Mouse (Mus musculus): ENCODE results near the gene Bnipl. TPM values are rescaled to one million over a fixed set of nuclear protein-coding genes. Genes with fewer than 3 reads are reported as not detected.

The Bnipl gene
- total RNA-seq, 1 experiment from 2014 or later: not detected

DNA sequence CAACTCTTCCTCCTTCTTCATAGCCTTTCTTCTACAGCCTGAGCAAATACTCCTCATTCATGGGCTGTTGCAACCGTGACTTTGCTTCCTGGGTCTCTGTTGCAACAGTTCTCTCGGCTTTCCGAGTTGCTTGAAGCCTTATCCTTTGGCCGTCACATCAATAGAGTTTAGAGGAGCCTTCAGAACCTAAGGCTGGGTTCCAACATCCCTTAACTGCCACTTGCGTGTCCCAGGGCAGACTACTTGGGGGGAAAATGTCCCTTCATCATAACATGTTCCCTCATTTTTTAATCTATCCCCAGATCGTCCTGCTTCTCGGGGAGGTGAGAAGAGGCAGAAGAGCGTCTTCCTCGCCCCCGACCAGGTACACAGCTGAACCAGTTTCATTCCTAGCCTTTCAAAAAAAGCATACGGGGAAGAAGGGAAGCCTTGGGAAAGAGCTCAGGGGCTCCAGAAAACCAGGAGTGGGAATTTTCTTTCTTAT is 31.4 kb upstream of the Bnipl start:
- ATAC-seq (ENCODE audit: extremely low read depth, insufficient number of reproducible peaks, low FRiP score, poor library complexity, severe bottlenecking): peak; percentile 50

DNA sequence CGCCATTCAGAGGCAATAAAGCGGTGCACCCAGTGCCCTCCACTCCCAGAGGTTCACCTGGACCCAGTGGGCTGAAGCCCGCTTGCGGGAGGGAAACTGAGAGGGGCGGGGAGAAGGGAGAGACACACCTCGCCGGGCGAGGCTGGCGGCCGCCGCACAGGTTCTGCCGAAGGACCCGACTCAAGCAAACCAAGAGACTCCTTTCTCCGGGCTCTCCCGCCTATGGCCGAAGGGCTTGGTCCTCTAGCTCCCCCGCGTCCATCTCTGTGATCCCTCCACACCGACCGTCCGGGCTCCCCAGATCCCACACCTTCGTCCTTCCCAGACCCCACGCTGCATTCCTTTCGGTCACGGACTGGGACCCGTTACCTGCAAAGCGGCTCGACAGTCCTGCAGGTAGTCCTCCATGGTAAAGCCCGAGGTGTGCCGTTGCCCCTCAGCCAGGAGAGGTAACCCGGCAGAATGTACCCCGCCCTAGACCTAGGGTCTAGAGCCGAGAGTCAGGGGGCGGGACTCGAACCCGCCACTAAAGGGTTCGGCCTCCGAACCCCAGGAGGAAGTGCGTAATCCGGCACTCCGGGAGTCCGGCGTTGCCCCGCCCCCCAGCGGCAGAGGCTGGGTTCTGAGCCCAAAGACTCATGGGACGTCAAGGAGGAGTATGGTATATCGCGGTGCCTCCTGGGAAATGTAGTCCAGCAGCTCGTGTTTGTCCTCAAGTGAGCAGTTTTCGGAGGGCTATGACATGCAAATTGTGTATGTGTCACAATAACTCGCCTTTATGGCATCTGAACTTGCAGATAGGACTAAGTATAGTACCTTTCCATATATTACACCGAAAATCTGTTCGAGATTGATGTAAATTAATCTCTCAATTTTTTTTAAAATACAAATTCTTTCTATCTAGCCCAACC is 30.5 kb upstream of the Bnipl start, which contains the start of the genes Mindy1 and Prune1:
Gene Mindy1, plus strand, starts transcription at position 130 of the 911 bp plus-strand sequence.
Gene Prune1, minus strand, starts transcription at position 861 of the 911 bp plus-strand sequence.
- peak; percentile 95 for ATAC-seq (ENCODE audit: extremely low read depth, insufficient number of reproducible peaks, low FRiP score, poor library complexity, severe bottlenecking)

DNA sequence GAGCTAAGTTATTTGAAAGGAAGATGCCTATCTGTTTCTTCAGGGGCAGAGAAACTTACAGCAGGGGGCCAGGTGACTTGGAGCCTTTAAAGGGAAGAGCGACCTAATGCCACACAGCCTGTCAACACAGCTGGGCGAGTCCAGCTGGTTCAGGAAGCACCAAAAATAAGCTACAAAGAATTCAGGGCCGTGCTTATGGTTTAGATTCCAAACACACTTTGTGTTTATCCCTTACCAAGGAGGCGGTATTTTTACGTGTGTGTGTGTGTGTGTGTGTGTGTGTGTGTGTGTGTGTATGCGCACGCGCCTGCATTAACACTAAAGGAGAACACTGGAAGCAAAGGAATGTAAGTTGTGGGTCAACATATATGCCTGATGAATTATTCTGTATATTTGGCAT is 29.8 kb upstream of the Bnipl start:
- no peak for ATAC-seq (ENCODE audit: extremely low read depth, insufficient number of reproducible peaks, low FRiP score, poor library complexity, severe bottlenecking)

- no peak for ATAC-seq (ENCODE audit: extremely low read depth, insufficient number of reproducible peaks, low FRiP score, poor library complexity, severe bottlenecking)
These were observed 26.2 kb upstream of the Bnipl start for GRCm38 (mm10) chr3:95277149-95277551.

DNA sequence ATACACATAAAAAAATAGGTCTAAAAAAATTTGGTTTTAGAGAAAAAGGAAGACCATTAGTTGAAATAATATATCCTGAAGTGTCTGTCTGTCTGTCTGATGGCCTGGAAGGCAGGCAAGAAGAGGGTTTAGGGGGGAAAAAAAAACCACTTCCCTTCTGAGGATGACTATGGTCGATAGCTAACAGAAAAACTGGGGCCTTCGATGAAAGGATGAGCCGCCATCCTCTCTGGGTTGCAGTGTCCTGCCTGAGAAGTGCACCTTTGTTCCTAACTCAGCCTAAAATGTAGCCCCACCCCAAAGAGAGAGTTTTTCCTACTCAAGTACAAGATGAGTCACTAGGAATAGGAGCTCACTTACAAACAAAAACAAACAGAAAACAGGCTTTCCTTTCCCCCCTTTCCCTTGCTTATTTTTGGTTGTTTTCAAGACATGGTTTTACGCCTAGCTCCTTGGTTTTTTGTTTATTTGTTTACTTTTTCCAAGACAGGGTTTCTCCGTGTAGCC is 25.5 kb upstream of the Bnipl start:
- ATAC-seq (ENCODE audit: extremely low read depth, insufficient number of reproducible peaks, low FRiP score, poor library complexity, severe bottlenecking): no peak

- ATAC-seq (ENCODE audit: extremely low read depth, insufficient number of reproducible peaks, low FRiP score, poor library complexity, severe bottlenecking): no peak
These were observed 24.2 kb upstream of the Bnipl start for GRCm38 (mm10) chr3:95275161-95275560.

DNA sequence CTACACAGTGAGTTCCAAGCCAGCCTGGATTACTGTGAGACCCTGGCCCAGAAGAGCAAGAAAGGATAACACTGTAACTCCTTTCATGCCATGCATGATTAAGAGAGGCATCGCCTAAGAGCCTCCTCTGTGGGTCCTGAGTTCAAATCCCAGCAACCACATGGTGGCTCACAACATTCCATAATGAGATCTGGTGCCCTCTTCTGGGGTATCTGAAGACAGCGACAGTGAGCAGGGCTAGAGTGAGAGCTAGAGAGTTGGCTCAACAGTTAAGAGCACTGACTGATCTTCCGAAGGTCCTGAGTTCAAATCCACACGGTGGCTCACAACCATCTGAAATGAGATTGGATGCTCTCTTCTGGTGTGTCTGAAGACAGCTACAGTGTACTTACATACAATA is 23.5 kb upstream of the Bnipl start:
- ATAC-seq (ENCODE audit: extremely low read depth, insufficient number of reproducible peaks, low FRiP score, poor library complexity, severe bottlenecking): no peak

- no peak for ATAC-seq (ENCODE audit: extremely low read depth, insufficient number of reproducible peaks, low FRiP score, poor library complexity, severe bottlenecking)
These were observed 22.5 kb upstream of the Bnipl start for GRCm38 (mm10) chr3:95273471-95273870.

GRCm38 (mm10) chr3:95270766-95271364 is 19.9 kb upstream of the Bnipl start:
- no peak for ATAC-seq (ENCODE audit: extremely low read depth, insufficient number of reproducible peaks, low FRiP score, poor library complexity, severe bottlenecking)

DNA sequence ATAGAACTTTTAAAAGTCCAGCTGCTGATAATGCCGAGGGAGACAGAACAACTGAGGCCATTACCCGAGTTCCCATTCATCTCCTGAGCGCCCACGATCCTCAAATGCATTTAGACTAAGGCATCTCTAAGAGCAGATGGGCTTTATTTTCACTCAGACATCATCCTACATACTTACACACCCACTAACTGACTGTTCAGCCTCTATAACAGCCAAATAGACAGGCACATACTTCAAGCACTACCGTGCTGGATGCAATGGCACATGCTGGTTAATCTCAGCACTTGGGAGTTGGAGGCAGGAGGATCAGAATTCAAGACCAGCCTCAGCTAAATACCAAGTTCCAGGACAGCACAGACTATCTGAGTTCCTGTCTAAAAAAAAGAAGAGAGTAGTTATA is 18.8 kb upstream of the Bnipl start:
- no peak for ATAC-seq (ENCODE audit: extremely low read depth, insufficient number of reproducible peaks, low FRiP score, poor library complexity, severe bottlenecking)

- no peak for ATAC-seq (ENCODE audit: extremely low read depth, insufficient number of reproducible peaks, low FRiP score, poor library complexity, severe bottlenecking)
These were observed 16.9 kb upstream of the Bnipl start for GRCm38 (mm10) chr3:95267855-95268254.

GRCm38 (mm10) chr3:95266052-95266451 is 15.1 kb upstream of the Bnipl start:
- ATAC-seq (ENCODE audit: extremely low read depth, insufficient number of reproducible peaks, low FRiP score, poor library complexity, severe bottlenecking): no peak

- no peak for ATAC-seq (ENCODE audit: extremely low read depth, insufficient number of reproducible peaks, low FRiP score, poor library complexity, severe bottlenecking)
These were observed 13.7 kb upstream of the Bnipl start for GRCm38 (mm10) chr3:95264724-95265123.

DNA sequence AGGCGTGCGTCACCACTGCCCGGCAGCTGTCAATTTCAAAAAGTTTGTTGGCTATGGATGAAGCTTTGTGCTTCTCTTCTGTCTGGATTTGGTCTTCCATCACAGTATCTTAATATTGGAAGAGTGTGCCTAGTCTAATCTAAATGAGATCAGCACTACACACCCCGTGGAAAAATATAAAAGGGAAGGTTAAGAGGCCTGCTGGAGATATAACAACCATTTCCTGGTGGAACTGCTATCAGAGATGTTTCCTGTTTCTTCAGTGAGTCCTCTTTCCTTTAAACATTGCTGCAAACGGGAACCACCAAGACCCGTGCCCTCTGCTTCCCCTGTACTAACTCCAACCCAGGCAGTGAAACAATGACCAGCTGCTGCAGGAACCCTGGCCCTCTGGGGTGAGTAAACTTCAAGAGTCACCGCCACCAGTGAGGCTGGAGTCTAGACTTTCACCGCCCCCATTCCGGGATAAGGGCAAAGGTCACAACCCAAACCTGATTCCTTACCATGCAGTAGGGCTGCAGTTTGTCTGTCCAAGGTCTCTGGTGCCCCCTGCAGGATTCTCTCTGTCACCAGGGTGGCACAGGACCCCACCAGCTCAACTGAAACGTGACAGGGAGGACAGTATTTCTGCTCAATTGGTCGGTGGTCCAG is 12.2 kb upstream of the Bnipl start:
- peak; percentile 79 for ATAC-seq (ENCODE audit: extremely low read depth, insufficient number of reproducible peaks, low FRiP score, poor library complexity, severe bottlenecking)

GRCm38 (mm10) chr3:95261975-95262374 is 11.0 kb upstream of the Bnipl start:
- no peak for ATAC-seq (ENCODE audit: extremely low read depth, insufficient number of reproducible peaks, low FRiP score, poor library complexity, severe bottlenecking)

DNA sequence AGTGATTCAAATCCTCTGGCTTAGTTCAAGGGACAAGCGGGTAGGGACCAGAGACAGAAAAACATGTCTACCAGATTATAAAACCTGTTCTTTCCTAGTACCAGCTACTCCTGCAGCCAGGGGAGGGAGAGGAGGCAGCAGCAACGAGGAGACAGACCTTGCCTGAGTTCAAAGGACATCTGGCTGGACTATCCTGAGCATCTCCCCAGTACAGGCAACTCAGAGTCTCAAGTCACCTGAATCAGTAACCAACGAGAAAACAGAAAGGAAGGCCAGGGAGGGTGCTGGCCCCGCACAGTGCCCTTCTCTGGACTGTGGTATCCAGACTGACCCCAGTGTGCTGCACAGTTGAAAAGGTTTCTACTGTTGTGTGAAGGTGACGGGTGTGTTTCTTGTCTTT is 5.9 kb upstream of the Bnipl start:
- no peak for ATAC-seq (ENCODE audit: extremely low read depth, insufficient number of reproducible peaks, low FRiP score, poor library complexity, severe bottlenecking)

DNA sequence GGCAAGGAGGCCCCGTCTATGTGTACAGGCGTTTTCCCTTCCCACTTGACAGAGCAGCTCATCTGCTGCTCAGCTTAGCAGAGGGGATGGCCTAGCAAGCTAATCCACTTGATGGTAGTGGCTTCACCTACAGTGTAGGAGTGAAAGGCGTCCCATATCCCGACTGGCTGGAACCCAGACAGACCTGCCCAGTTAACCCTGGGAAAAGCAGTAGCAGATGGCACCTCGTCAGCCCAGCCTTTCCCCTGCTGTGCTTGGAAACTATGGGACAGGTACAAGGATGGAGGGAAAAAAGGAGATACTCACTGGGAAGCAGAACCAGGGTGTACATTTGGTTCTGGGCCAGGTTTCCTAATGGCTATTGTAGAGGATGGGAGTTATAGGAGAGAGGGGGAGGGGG is 632 bp downstream of the Bnipl start:
- ATAC-seq (ENCODE audit: extremely low read depth, insufficient number of reproducible peaks, low FRiP score, poor library complexity, severe bottlenecking): no peak

DNA sequence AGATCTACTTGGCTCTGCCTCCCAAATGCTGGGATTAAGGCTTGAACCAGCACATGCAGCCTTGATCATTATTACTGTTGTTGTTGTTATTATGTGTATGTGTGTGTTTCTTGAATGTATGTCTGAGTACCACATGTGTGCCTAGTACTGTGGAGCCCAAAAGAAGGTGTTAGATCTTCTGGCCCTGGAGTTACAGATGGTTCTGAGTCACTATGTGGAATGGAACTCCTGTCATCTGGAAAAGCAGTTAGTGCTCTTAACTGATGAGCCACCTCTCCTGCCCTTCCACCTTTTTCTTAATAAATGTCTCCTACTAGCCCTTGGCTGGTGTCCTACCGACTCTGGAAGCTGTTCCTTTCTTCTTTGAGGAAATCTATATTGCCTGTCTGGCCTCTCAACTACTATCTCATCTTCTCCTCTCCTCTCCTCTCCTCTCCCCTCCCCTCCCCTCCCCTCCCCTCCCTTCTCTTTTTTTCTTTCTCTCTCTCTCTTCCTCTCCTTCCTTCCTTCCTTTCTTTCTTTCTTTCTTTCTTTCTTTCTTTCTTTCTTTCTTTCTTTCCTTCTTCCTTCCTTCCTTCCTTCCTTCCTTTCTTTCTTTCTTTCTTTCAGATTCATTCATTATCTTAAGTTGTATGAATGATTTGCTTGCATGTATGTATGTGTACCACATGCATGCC is 3.2 kb downstream of the Bnipl start:
- ATAC-seq (ENCODE audit: extremely low read depth, insufficient number of reproducible peaks, low FRiP score, poor library complexity, severe bottlenecking): no peak
